31 mouse cellular contexts compared by ENCODE assay signal in genomic region chr2:65783392-65783791, GRCm38 (mm10).
"Had no signal": no experiment of that assay in that cellular context is flagged by ENCODE, and none has a peak within 500 bp of the region (broad histone marks: within the 10 kb centered on the region; RNA-seq: fewer than 3 reads in every experiment).

No protein-coding gene starts in this region.

- H3K27me3 ChIP-seq: heart, embryonic 12.5 days; heart, embryonic 13.5 days; heart, embryonic 15.5 days; hindbrain, embryonic 12.5 days; hindbrain, embryonic 13.5 days; hindbrain, embryonic 15.5 days; intestine, embryonic 15.5 days; kidney, embryonic 15.5 days had no signal

- H3K4me3 ChIP-seq: heart, embryonic 10.5 days; heart, embryonic 12.5 days; heart, embryonic 13.5 days; heart, embryonic 15.5 days; hindbrain, embryonic 10.5 days; hindbrain, embryonic 12.5 days; hindbrain, embryonic 13.5 days; hindbrain, embryonic 15.5 days; intestine, embryonic 15.5 days; kidney, embryonic 15.5 days; left cerebral cortex, adult 2 months had no signal

- H3K4me2 ChIP-seq: heart, embryonic 11.5 days; heart, embryonic 12.5 days; heart, embryonic 13.5 days; heart, embryonic 15.5 days; hindbrain, embryonic 12.5 days; hindbrain, embryonic 13.5 days; hindbrain, embryonic 14.5 days; hindbrain, embryonic 15.5 days; intestine, embryonic 15.5 days; kidney, embryonic 15.5 days had no signal

- H3K36me3 ChIP-seq: heart, embryonic 10.5 days; heart, embryonic 12.5 days; heart, embryonic 13.5 days; heart, embryonic 15.5 days; hindbrain, embryonic 10.5 days; hindbrain, embryonic 12.5 days; hindbrain, embryonic 13.5 days; hindbrain, embryonic 15.5 days; intestine, embryonic 15.5 days; kidney, embryonic 15.5 days had no signal

- H3K9me3 ChIP-seq: heart, embryonic 10.5 days; heart, embryonic 13.5 days; heart, embryonic 15.5 days; hindbrain, embryonic 10.5 days; hindbrain, embryonic 13.5 days; hindbrain, embryonic 15.5 days; intestine, embryonic 15.5 days; kidney, embryonic 15.5 days had no signal

- H3K4me1 ChIP-seq: heart, embryonic 10.5 days; heart, embryonic 12.5 days; heart, embryonic 13.5 days; heart, embryonic 15.5 days; hindbrain, embryonic 10.5 days; hindbrain, embryonic 12.5 days; hindbrain, embryonic 13.5 days; hindbrain, embryonic 15.5 days; intestine, embryonic 15.5 days; kidney, embryonic 15.5 days had no signal

- DNase-seq: heart, postnatal 10 days; heart, postnatal 14 days; heart, postnatal 36 days; heart, postnatal 4 days; kidney, adult 11 months; kidney, adult 18-20 months; kidney, adult 2 months; kidney, adult 8-10 months; kidney, adult 9 months; kidney, postnatal 10 days; kidney, postnatal 14 days; kidney, postnatal 25 days; kidney, postnatal 36 days; kidney, postnatal 4 days; layer of hippocampus, adult 9-11 months; layer of hippocampus, postnatal 36 days had no signal

- H3K27ac ChIP-seq: heart, embryonic 10.5 days; heart, embryonic 13.5 days; heart, embryonic 15.5 days; hindbrain, embryonic 10.5 days; hindbrain, embryonic 12.5 days; hindbrain, embryonic 13.5 days; hindbrain, embryonic 14.5 days; hindbrain, embryonic 15.5 days; hindbrain, postnatal 0 days; intestine, embryonic 15.5 days; kidney, embryonic 15.5 days; kidney, postnatal 0 days; left cerebral cortex, adult 2 months had no signal

- H3K9ac ChIP-seq: heart, embryonic 12.5 days; heart, embryonic 13.5 days; heart, embryonic 15.5 days; hindbrain, embryonic 12.5 days; hindbrain, embryonic 13.5 days; hindbrain, embryonic 14.5 days; hindbrain, embryonic 15.5 days; intestine, embryonic 15.5 days; kidney, embryonic 15.5 days had no signal
